Mouse (Mus musculus) lung, postnatal 0 days (tissue): ENCODE data around the gene Spocd1.

Experiments
- CTCF ChIP-seq: IDR thresholded peaks from 2 replicates; pipeline ENCODE4 v1.5.1; 2016; ENCODE audit warnings: antibody characterized with exemption, mild to moderate bottlenecking
- EP300 ChIP-seq: IDR thresholded peaks from 2 replicates; pipeline ENCODE4 v1.6.1; 2016; ENCODE audit warnings: antibody characterized with exemption, mild to moderate bottlenecking, control low read depth

- TF ChIP-seq CTCF (no peak), EP300 (no peak)
Measured at GRCm38 (mm10) chr4:129965294-129965693, 36.2 kb downstream of the Spocd1 start.
